Mouse (Mus musculus): ENCODE results near the gene Dffb. TPM values are rescaled to one million over a fixed set of nuclear protein-coding genes. Genes with fewer than 3 reads are reported as not detected.

The Dffb gene
- total RNA-seq, 2 experiments from 2014 or later = 12.0 to 14.6 TPM

Other genes with a start within 250 kb of the Dffb start
- 10 to 100 TPM; 16.3 to 17.1 TPM for gene A430005L14Rik, start 17.9 kb downstream of the Dffb start, total RNA-seq (2021)
- 10 to 100 TPM; 26.9 to 27.6 TPM for gene Cep104, start 68 bp upstream of the Dffb start, total RNA-seq (2021)
- 10 to 100 TPM; 57.3 to 64.8 TPM for gene Lrrc47, start 36.6 kb upstream of the Dffb start, total RNA-seq (2021)
- gene Smim1, start 51.1 kb upstream of the Dffb start, total RNA-seq (2021) = 1 to 10 TPM; 3.4 to 5.8 TPM
- 1 to 10 TPM; 1.4 to 2.3 TPM for gene Ccdc27, start 67.6 kb upstream of the Dffb start, total RNA-seq (2021)
- gene Trp73, start 165.1 kb upstream of the Dffb start, total RNA-seq (2021) = 1 to 10 TPM; 4.7 to 5.2 TPM
- 10 to 100 TPM; 27.3 to 33.0 TPM for gene Wrap73, start 167.2 kb upstream of the Dffb start, total RNA-seq (2021)
- 100 to 1,000 TPM; 135 to 141 TPM for gene Tprgl, start 185.5 kb upstream of the Dffb start, total RNA-seq (2021)
- gene Megf6, start 195.6 kb upstream of the Dffb start, total RNA-seq (2021) = 10 to 100 TPM; 11.4 to 11.6 TPM

Measured in layer of hippocampus, postnatal 10 days (tissue).